Mouse (Mus musculus): ENCODE data around the gene Panx1.

Gene Panx1

DNA sequence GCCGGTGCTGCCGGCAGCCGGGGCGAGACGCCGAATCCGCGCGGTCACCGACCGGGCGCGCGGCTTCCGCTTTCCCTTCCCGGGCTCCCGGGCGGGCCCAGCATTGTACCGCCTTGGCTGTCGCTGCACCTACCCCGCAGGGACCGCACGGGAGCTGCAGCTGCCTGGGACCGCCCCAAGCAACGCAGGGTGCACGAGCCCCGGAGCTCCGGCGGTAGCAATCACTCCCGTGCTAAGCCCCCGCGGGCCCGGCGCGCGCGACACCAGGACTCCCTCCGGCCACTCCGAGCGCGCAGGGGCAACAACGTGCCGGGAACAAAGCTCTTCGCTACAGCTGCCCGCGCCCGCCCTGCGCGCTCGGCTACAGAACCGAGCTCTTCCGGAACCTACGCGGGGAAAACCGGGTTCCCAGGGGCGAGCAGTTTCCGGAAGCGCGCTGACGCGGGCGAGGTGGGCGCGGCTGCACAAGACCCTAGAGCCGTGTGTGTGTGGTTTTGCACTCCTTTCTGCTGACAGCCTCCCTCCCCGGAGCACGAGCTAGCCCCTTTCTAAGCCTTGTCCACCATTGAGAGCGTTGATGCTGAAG is at the start of gene Panx1:
Gene Panx1 (minus strand): TSS at position 395 of the 586 bp plus-strand sequence.
- DNase-seq (ENCODE audit: low read depth) = no peak

- peak; percentile 91 for DNase-seq (ENCODE audit: low read depth)
These were observed 23.5 kb upstream of the Panx1 start for GRCm38 (mm10) chr9:15068686-15069295.

GRCm38 (mm10) chr9:15067995-15068685 is 22.9 kb upstream of the Panx1 start:
- DNase-seq (ENCODE audit: low read depth) = no peak

- DNase-seq (ENCODE audit: low read depth) = no peak
These were observed 18.9 kb upstream of the Panx1 start for GRCm38 (mm10) chr9:15064176-15064575.

GRCm38 (mm10) chr9:15060847-15061246 is 15.6 kb upstream of the Panx1 start:
- DNase-seq (ENCODE audit: low read depth) = no peak

DNA sequence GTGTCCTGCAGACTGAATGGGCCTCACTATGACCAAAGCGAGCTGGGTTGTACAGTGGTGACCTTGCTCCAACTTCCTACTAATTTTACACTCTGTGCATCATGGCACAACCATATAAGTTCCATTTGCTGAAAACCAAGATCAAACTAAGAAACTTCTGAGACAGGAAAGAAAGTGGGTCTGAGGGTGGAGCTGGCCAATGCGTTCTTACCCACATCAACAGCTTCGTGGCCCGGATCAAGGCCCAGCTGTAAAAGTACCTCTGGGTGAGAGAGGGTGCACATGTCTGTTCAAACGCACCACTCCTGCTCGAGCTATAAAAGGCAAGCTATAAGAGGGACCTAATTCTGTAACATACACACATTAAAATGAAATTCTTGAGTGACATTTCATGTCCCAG is 14.7 kb upstream of the Panx1 start:
- DNase-seq (ENCODE audit: low read depth) = no peak

DNA sequence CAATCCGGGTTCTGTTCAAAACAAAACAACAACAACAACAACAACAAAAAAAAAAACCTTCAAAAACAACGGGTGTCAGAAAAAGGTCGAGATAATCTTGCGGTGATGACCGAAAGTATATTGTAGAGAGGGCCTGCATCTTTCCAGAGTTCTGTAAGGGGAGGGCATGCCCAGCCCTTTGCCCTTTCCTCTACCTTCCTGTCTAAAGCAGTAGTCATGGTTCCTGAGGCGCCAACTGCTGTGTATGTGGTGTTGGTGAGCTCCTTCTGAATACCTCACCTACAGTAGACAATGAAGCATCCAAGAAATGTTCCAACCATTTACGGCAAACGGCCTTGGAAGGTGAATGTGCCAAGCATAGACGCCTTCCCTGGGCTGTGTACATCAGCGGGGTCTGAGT is 462 bp upstream of the Panx1 start:
- DNase-seq (ENCODE audit: low read depth) = no peak

DNA sequence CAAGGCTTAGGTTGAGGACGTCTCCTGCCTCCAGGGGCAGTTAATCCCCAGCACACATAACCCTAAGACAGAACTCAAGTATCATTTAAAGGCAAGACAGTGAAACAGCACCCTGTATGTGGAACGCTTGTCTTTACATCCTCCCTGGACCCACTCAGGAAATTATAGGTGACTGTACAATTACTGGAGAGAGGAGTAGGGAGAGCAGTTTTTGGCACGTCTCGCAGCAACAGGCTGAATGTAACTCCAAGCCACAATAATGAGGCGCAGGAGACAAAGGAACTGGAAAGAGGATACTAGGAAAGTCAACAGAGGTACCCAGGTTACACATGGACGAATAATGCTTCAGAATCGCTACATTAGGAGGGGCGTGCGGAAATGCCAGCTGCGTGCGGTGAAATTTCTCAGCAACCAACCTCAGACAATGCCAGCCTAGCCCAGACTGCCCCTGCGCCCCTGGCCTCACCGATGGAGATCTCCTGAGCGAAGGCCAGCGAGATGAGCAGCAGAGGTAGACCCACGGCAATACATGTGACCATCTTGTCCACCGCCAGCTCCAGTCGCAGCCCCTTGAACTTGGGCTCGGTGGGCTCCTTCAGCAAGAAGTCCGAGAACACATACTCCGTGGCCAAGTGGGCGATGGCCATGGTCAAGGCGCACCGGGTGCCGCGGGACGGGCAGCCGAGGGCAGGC is 741 bp downstream of the Panx1 start:
- DNase-seq (ENCODE audit: low read depth) = no peak

DNA sequence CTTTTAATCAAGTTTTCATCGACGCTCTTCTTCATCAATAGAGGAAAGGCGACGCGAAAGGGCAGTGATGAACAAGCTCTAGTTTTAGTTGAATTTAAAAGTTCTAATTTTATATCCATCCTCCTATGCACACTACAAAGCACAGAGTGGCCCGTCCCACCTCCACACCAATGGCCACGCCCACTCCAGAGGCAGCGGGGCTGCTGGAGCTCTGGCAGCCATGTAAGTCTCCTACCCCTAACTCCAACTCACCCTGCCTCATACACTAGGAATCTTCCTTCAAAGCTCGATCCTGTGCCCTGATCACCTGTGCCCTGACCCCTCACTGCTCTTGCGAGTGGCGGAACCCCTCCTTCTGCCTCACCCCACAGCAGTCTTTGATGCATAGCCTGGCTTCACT is 3.7 kb downstream of the Panx1 start:
- no peak for DNase-seq (ENCODE audit: low read depth)

- no peak for DNase-seq (ENCODE audit: low read depth)
These were observed 5.4 kb downstream of the Panx1 start for GRCm38 (mm10) chr9:15039848-15040247.

GRCm38 (mm10) chr9:15037704-15038103 is 7.6 kb downstream of the Panx1 start:
- DNase-seq (ENCODE audit: low read depth) = no peak

DNA sequence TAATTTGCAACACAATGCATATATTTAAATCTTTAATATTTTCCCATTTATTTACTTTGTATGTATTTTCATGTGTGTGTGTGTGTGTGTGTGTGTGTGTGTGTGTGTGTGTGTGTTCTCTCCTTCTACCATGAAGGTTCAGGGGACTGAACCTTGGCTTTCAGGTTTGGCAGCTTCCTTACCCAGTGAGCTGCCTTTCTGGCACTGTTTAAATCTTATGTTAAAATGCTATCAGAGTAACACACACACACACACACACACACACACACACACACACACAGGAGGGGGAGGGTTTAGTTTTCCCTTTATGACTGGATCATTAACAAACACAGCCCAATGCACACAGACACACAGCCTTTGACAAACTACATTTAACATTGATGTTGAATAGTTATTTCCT is 8.0 kb downstream of the Panx1 start:
- DNase-seq (ENCODE audit: low read depth) = no peak

- no peak for DNase-seq (ENCODE audit: low read depth)
These were observed 8.5 kb downstream of the Panx1 start for GRCm38 (mm10) chr9:15036807-15037206.

DNA sequence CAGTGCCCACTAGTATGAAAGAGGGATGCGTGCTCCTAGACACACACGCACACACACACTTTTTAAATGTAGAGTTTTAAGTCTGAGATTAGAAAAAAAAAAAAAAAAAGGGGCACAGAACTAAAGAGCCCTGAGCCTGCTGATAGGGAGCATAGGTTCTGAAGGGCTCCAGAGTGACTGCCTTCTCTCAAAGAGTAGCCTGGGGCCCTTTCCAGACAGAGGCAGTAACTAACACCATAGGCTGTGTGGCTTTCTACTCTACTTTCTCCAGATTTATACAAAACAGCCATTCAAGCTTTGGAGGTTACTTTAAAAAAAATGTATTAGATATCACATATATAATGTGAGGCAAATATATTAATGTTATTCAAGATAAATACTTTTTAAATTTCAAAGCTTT is 8.9 kb downstream of the Panx1 start:
- DNase-seq (ENCODE audit: low read depth) = no peak

DNA sequence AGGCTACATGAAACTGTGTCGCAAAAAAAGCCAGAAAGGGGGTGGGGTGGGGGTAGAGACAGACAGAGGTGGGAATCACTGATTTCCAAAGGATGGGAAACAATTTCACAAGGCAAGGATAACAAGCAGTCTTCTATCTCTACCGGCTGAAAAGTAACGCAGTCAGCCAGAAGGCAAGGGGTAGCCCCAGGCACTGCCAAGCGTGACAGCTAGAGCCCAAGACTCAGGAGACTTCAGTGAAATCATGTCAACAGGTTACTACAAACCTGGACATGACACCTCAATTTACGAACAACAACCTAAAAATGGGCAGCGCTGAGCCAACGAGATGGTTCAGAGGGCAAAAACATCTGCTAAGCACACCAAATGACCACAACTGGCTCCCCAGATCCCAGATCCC is 9.3 kb downstream of the Panx1 start:
- no peak for DNase-seq (ENCODE audit: low read depth)

DNA sequence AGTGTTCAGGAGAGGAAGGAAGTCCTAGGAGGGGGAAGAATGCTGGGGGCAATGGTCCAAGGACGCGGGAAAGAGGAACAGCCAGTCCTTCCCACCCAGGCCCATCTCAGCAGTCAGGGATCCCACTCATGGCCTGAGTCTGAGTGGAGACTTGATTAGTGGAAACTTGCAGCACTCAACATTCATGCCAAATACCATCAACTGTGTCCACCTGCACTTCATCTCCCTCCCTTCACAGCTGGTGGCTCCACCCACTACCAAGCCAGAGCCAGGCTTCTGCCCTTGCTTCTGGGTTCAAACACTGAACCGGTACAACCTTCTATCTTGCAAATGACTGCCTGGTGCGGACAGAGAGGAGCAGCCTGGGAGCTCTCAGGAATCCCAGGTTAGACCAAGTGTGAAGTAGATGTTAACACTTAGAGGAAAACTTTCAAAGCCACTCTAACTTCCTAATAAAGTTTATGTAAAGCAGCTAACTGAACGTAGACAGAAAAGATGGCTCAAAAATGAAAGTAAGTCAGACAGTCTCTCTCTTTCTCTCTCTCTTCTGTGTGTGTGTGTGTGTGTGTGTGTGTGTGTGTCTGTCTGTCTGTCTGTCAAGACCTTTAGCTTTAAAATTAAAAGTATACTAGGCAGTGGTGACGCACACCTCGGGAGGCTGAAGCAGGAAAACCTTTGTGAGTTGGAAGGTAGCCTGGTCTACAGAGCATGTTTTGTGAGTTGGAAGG is 10.6 kb downstream of the Panx1 start:
- DNase-seq (ENCODE audit: low read depth) = no peak

- DNase-seq (ENCODE audit: low read depth) = peak; percentile 66
These were observed 11.6 kb downstream of the Panx1 start for GRCm38 (mm10) chr9:15033568-15034160.

DNA sequence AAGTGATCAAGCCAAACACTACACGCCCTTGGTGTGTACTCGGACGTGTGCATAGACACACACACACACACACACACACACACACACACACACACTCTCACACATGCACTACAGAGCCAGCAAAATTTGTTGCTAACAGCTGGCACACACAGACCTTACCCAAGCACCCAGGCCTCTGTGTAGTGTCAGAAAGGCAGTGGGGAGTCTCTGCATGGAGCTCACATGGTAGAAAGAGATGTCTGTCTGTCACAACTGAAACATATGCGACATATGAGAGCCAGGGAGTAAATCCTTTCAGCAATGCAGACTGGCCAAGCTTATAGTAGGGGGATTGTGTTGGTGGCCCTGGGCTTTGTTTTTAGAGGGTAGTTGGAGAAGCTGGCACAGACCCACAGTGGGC is 12.5 kb downstream of the Panx1 start:
- DNase-seq (ENCODE audit: low read depth) = no peak

DNA sequence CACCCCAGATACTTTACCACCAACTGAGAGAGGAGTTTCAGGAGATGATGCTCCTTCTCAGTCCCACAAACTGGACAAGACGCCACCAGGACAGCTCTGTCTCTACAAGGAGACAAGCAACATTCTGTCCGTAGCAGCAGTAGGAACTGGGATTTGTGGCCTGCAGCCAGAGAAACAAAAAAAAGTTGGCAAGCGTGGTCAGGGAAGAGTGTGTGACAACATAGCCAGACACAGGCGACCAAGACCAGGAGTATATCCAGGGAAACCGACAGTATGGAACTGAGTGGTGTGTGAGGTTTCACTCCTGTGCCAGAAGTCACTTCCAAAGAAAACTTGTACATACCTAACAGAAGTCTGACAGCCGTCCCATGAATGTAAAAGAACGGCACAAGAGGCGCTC is 14.5 kb downstream of the Panx1 start:
- no peak for DNase-seq (ENCODE audit: low read depth)

DNA sequence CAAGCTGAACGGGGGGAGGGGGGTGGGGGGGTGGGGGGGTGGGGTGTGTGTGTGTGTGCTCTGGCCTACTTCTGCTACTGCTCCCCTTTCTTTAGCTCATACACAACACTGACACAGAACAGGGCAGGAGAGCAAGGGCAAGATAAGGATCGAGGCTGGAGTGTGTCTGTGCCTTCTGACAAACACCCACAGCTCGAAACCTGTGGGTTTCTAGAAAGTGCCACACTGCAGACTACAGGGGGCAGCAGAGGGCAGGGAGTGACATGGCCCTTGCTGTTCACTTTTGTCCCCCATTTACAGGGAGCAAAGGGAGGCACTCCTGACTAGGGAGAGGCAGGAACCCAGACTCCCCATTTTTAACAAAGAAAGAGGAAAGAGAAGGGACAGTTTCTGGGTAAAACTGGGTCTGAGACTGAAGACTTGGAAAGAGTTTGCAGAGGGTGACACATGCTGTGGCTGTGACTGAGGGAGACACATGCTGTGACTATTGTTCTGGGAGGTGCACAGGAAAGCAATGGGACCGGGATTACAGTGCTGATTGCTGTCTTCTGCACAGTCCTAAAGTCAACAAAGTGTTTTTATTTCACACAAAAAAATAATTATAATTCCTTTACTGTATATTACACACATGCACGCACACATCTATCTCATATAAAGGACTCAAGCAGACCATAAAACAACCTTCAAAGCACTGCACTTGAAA is 16.1 kb downstream of the Panx1 start:
- DNase-seq (ENCODE audit: low read depth) = peak; percentile 71

DNA sequence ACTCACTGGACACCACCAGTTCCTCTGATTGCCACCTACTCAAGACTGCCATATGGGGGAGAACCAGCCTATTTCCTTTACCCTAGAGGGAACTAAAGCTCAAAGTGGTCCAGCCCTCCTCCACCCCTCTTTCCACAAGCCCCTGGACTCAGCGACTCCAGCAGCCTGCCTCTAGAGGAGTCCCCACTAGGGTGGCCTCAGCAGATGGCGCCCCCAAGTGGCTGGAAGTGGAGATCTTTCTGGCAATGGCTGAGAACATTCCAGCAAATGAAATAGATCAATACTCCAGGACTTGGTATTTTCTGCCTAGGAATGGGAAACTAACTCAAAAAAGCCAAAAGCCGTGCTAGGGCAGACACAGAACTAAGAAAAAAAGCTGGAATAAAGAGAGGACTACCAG is 17.6 kb downstream of the Panx1 start:
- DNase-seq (ENCODE audit: low read depth) = no peak
